Mouse (Mus musculus) left cerebral cortex, postnatal 36 days (tissue): ENCODE measurements around the gene Them5. TPM values are rescaled to one million over a fixed set of nuclear protein-coding genes. Genes with fewer than 3 reads are reported as not detected.
A peak's percentile ranks its signal among the peaks of the same experiment; 100 is the strongest.

Experiments used
- DNase-seq, 2 experiments: peaks; one replicate each; pipeline ENCODE4 v3.0.0; 2021 to 2022; ENCODE audit warnings: low spot score in 2 of 2, mixed read lengths in 1 of 2
- intact Hi-C: fragments of 180-260 bp; cut with DNase I; formaldehyde crosslinking; loops from one replicate; pipeline ENCODE4 v1.15.1; 2025
- total RNA-seq, 2 experiments: library from RNA; stranded (reverse); gene quantifications; 2 replicates each; pipeline ENCODE4 v1.2.3; 2021

The Them5 gene
- total RNA-seq, 2 experiments from 2014 or later = not detected

- no peak for DNase-seq
- intact Hi-C loops = loop anchor here (5.0 to 10.0 kb wide), 2 partner anchors 44 to 236 kb away; partner anchors contain the start of gene Tdrkh
Observed at GRCm38 (mm10) chr3:94368631-94369030, 26.7 kb downstream of the Them5 start.

DNA sequence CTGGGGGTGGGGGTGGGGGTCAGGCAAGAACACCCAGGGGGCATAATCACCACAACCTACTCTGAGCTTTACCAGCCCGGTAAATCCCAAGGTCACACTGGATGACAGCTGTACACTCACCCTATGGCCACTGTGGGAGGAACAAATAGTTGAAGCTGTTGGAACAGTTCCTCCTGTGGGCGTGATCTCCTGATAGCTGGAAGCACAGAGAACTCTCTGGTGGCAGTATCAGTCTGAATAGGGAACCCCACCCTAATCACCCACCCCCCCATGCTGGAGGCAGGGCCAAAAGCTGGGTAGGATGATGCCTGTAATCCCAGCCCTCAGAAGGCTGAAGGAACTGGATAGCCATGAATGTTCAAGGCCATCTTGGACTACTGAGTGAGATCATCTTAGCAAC is 27.8 kb downstream of the Them5 start:
- no peak for DNase-seq
- intact Hi-C loops = loop anchor here (5.0 to 10.0 kb wide), 2 partner anchors 43 to 235 kb away; partner anchors contain the start of gene Tdrkh

- intact Hi-C loops = no loop called here
- peak in 1 of 2 experiments; percentile 17 for DNase-seq
Observed at GRCm38 (mm10) chr3:94371637-94372036, 29.7 kb downstream of the Them5 start.

DNA sequence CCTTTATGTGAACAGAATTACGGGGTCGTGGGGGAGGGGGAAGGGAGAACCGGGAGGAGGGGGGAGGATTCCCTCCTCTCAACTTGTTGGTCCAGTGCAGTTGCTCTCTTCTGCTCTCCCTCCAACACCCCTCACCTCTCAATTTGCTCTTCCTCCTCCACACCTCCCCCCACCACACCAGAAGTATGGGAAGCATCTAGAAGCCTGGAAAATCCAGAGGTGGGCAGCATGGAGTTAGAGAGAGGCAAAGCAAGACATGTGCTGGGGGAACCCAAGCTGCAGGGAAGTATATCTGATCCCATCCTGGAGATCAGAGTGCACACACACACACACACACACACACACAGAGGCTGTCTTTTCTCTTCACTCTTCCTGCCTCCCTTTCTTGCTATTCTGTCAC is 30.1 kb downstream of the Them5 start:
- intact Hi-C loops = no loop called here
- DNase-seq = no peak

DNA sequence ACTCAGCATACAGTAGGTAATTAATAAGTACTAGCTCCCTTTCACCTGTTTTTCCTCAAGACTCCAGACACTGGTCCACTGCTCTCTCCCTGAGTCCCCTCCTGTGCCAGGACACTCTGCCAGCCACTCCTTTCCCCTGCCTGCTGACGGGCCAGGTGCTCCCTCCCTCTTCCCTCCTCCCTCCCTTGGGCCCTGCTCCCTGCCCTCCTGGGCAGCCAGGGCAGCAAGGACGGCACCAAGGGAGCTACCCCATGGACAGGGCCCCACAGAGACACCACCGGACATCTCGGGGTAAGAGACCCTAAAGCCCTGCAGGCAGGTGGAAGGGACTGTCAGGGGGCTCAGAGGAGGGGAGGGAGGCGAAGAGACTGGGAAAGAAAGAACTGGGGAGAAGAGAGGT is 30.7 kb downstream of the Them5 start, which contains the start of gene Rorc:
Gene Rorc (plus strand): TSS at position 154 of the 400 bp plus-strand sequence.
- DNase-seq = no peak
- intact Hi-C loops = no loop called here

GRCm38 (mm10) chr3:94373090-94373489 is 31.2 kb downstream of the Them5 start:
- DNase-seq = no peak
- intact Hi-C loops = no loop called here

DNA sequence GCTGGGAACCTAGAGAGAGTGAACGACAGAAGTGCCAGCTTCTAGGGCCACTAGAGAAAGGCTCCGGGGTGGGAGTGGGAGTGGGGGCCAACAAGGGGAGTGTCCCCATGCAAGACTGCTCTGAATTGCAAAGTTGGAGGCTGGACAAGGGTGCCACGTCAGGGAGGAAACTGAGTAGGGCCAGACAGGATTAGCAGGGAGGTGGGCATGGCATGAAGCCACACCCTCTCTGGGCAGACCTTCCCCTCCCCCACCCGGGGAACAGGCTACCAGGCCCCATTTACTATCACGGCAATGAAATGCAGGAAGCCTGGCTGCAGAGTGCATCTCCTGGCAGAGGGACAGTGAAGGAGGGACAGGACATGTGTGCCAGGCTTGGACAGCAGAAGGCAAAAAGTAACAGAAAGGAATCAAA is 31.7 kb downstream of the Them5 start:
- intact Hi-C loops = no loop called here
- DNase-seq = no peak

DNA sequence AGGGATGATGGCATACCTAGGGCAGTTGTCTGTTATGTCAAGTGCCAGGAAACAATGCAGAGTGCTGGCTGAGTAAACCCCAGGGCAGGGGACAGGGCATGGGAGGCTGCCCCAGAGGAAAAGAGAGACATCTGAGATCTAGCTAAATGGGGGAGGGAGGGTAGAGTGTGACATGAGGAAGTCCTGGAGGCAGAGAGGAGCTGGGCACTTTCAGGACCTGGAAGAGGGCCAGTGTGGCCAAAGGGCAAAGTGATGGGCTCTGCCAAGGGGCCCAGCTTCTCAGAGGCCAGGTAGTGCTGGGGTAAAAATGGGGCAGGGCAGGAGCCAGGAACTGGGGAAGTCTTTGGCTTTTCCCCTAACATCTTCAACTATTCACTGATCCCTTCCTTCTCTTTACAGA is 32.7 kb downstream of the Them5 start:
- DNase-seq = no peak
- intact Hi-C loops = no loop called here

GRCm38 (mm10) chr3:94375146-94375545 is 33.2 kb downstream of the Them5 start:
- DNase-seq = no peak
- intact Hi-C loops = no loop called here

GRCm38 (mm10) chr3:94375861-94376260 is 34.0 kb downstream of the Them5 start:
- intact Hi-C loops = no loop called here
- no peak for DNase-seq

DNA sequence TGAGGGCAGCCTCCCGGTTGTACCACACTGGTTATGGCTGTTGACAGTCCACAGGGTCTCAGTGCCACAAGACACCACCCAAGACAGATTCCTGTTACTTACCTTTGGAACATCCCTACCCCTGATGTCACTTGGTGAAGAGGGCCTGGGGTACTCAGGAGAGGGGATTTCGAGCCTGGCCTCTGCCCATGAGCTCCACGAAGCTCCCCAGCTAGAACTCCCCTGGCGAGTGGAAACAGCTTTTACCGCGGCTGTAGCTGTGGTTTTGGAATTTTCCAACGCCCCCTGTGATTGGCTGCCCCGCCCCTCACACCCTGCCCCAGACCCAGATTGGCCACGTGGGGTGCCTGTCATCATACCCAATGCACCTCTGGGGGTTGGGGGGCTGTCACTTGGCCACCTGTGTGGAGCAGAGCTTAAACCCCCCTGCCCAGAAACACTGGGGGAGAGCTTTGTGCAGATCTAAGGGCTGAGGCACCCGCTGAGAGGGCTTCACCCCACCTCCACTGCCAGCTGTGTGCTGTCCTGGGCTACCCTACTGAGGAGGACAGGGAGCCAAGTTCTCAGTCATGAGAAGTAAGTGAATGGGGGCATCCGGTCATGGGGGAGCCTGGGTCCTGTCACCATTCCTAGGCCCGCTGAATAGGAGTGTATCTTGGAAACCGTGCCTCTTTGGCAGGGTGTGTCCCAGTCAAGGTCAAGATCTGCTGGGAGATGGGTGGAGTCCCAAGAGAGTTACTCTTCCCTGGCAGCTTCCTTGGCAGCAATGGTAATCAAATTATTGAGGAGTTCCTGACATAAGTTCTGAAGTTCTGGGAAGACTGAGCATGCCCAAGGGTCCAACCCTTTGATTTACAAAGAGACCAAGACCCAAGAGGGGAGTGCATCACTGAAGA is 35.4 kb downstream of the Them5 start:
- intact Hi-C loops = no loop called here
- DNase-seq = no peak

DNA sequence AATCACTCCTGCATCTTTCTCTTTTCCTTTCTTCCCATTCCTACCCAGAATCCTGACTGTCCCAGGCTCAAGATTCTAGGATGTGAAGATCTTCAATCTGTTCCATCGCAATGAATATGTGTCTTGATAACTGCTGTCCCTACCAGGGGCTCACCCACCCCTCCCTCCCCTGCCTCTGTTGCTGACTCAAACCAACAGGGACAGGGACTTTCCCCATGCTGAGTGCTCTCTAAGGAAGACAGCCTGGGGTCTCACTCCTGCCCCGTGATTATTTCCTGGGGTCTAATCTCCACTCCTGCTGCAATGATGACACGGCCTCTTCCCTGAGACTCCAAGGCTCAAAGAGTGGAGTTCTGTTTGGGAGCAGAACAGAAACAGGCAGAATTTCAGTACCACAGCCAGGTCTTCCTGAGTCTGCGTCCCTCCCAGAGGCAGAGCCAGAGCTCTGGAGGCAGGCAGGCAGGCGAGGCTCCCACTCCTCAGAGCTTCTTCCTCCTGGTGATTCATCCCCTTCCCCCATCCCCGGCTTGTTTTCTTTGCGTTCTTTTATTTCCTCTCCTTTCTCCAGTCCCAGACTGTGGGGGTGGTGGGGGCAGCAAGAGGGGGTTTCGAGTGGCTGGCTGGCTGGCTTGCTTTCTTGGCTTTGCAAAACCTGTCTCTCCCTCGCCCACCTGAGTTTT is 38.1 kb downstream of the Them5 start:
- intact Hi-C loops = no loop called here
- DNase-seq = peak in 1 of 2 experiments; percentile 17

- intact Hi-C loops = no loop called here
Observed at GRCm38 (mm10) chr3:94382308-94382707, 40.4 kb downstream of the Them5 start.

DNA sequence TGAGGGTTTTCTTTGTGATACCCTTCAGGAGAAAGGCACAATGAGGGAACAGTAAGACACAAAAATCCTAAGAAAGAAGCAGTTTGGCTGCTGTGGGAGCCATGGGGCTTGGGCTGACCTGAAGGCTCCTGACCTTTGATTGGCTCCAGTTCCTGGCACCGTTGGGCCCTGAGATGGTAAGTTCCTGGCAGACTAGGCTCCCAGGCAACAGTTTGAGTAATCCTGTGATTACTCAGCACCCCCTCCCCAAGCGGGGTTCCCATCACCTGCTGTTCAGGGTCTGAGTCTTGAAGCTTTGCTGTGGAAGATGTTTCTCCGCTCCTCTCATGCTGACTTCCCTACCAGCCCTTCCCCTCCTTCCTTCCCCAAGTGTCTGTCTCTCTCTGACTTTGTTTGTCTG is 41.6 kb downstream of the Them5 start:
- no peak for DNase-seq
- intact Hi-C loops = no loop called here

More at GRCm38 (mm10) chr3:94382308-94382707, 40.4 kb downstream of the Them5 start:
- no peak for DNase-seq

DNA sequence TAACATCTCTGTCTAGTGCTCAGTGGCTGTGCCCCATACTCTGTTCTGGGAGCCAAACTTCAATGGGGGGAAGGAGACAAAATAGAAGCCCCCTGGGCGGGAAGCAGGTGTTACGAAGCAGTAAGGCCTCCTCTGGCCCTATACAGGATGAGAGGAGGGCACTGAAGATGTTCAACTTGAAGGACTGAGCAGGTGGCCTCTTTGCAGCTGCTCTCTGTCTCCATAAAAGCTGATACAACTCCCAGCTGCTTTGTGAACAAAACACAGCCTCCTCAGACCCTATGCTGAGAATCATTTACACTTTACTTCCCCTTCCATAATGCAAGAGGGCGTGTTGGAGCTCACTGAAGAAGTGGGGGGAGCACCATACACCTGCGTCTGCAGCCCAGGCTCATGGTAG is 44.8 kb downstream of the Them5 start:
- intact Hi-C loops = no loop called here
- no peak for DNase-seq

DNA sequence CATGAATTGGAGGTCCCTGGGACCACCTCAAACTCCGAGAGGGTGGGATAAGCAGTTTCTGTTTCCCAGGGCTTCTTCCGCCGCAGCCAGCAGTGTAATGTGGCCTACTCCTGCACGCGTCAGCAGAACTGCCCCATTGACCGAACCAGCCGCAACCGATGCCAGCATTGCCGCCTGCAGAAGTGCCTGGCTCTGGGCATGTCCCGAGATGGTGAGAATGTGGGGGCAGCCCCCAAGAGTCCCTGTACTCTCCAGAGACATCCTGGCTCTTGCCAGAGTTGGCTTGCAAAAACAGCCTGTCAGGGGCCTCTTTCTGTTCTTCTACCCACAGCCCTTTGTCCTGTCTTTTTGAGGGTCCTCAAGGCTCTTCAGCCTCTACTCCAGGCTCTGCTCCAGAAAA is 45.5 kb downstream of the Them5 start:
- DNase-seq = no peak

DNA sequence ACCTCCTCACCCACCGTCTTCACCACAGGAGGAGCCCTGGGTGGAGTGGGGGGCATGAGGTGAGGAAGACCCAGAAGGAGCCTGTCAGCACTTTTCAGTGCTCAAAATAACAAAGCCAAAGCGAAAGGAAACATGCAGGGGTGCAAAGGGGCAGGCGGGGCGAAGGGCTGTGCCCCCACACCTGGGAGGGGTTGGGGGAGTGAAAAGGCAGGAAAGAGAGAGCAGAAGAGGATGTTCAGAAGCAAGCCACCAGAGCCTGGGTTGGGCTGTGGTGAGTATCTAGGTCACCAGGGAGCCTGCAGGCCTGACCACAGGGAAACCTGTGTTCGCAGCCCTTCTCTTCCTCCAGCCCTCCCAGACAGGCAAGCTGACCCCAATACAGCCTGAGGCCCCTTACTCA is 46.1 kb downstream of the Them5 start:
- no peak for DNase-seq
- intact Hi-C loops = no loop called here

More for the DNA sequence above, 45.5 kb downstream of the Them5 start:
- intact Hi-C loops = no loop called here

GRCm38 (mm10) chr3:94389420-94389819 is 47.5 kb downstream of the Them5 start:
- intact Hi-C loops = no loop called here
- DNase-seq = no peak

GRCm38 (mm10) chr3:94391001-94391400 is 49.1 kb downstream of the Them5 start:
- no peak for DNase-seq
- intact Hi-C loops = no loop called here

DNA sequence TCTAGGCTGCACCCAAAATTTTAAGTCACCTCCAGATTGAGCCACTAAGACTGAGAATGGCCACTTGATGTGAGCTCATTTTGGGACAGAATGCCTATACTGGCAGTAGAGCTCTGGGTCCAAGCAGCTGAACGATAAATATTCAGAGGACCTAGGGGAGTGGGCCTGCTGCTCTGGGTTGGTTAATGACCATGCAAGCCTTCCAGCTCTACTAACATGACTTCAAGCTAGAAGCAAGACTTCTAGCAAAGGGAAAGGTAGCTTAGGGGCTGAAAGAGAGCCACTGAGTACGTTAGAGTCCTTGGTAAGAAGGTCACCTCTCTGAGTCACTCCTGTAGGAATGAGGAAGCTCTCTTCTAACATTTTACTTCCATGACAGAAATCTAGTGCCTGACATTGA is 50.2 kb downstream of the Them5 start:
- intact Hi-C loops = no loop called here
- DNase-seq = no peak

- no peak for DNase-seq
- intact Hi-C loops = no loop called here
Observed at GRCm38 (mm10) chr3:94393049-94393448, 51.1 kb downstream of the Them5 start.
